In genomic region chr19:37029771-37030170, GRCm38 (mm10) we compare ENCODE assay signal across 31 mouse cellular contexts.
DNase-seq lines count a peak whose midpoint lies in the region; ATAC-seq and TF ChIP-seq lines count a peak whose summit lies in the region.
"Had no signal": no experiment of that assay in that cellular context is flagged by ENCODE, and none has a peak within 500 bp of the region (broad histone marks: within the 10 kb centered on the region; RNA-seq: fewer than 3 reads in every experiment).

No protein-coding gene starts in this region.

- peaks cover 36% of the 10 kb centered on the region for H3K4me1 ChIP-seq in heart, embryonic 13.5 days
- 0 out of 2 replicates have a peak, but pooled peaks cover 3% of the 10 kb centered on the region for H3K4me1 ChIP-seq in heart, embryonic 11.5 days (ENCODE audit: control insufficient read depth, insufficient read depth, low read length)
- no peaks in the 10 kb centered on the region for H3K4me1 ChIP-seq in liver, embryonic 11.5 days (replicated peaks; ENCODE audit: control insufficient read depth, insufficient read depth, low read length)
- H3K4me1 ChIP-seq: forebrain, embryonic 12.5 days; forebrain, embryonic 15.5 days; hindbrain, embryonic 12.5 days; hindbrain, embryonic 15.5 days had no signal

- intact Hi-C loops in left cerebral cortex, adult 2 months (cut with DNase I): no loop called here

- no peaks in the 10 kb centered on the region for H3K9me3 ChIP-seq in heart, embryonic 13.5 days
- H3K9me3 ChIP-seq in heart, embryonic 11.5 days (replicated peaks; ENCODE audit: control insufficient read depth, low read length): no peaks in the 10 kb centered on the region
- H3K9me3 ChIP-seq in liver, embryonic 11.5 days (ENCODE audit: control insufficient read depth, low read length): no peaks in the 10 kb centered on the region
- H3K9me3 ChIP-seq: embryonic facial prominence, embryonic 13.5 days; forebrain, embryonic 12.5 days; forebrain, embryonic 15.5 days; heart, embryonic 10.5 days; heart, embryonic 15.5 days; hindbrain, embryonic 12.5 days; hindbrain, embryonic 15.5 days had no signal

- WGBS in heart, embryonic 13.5 days: 71% methylated on average over 6 of the region's 6 CpGs
- WGBS in heart, embryonic 11.5 days (ENCODE audit: insufficient replicate concordance): 79% methylated on average over 6 of the region's 6 CpGs
- 88% methylated on average over 6 of the region's 6 CpGs for WGBS in liver, embryonic 11.5 days

- H3K4me3 ChIP-seq in heart, embryonic 13.5 days: no peak overlapping the region
- H3K4me3 ChIP-seq in heart, embryonic 11.5 days (ENCODE audit: low read depth, low read length): no peak overlapping the region
- no peak overlapping the region for H3K4me3 ChIP-seq in left cerebral cortex, adult 2 months
- H3K4me3 ChIP-seq in liver, embryonic 11.5 days (ENCODE audit: low read depth, low read length): no peak overlapping the region
- H3K4me3 ChIP-seq: embryonic facial prominence, embryonic 13.5 days; erythroblast, embryonic 14.5 days; forebrain, embryonic 12.5 days; forebrain, embryonic 15.5 days; heart, adult 2 months; heart, embryonic 10.5 days; heart, embryonic 15.5 days; hindbrain, embryonic 12.5 days; hindbrain, embryonic 15.5 days had no signal

- ATAC-seq in heart, embryonic 13.5 days (ENCODE audit: extremely low read depth, insufficient number of reproducible peaks, low FRiP score, low TSS enrichment): no peak
- no peak for ATAC-seq in heart, embryonic 11.5 days (replicated peaks; ENCODE audit: insufficient number of reproducible peaks, low FRiP score, low TSS enrichment)
- ATAC-seq in liver, embryonic 11.5 days (replicated peaks; ENCODE audit: low FRiP score): no peak
- ATAC-seq: activated CD4-positive, CD25-positive, alpha-beta regulatory T cell, adult 4 months; forebrain, embryonic 15.5 days; inflammation-experienced regulatory T-cells, adult 6 months; intestine, embryonic 16.5 days had no signal

- H3K9ac ChIP-seq in heart, embryonic 13.5 days: no peak overlapping the region
- H3K9ac ChIP-seq in heart, embryonic 11.5 days (ENCODE audit: low read depth, low read length): no peak overlapping the region
- H3K9ac ChIP-seq in liver, embryonic 11.5 days (ENCODE audit: low read depth, low read length): no peak overlapping the region
- H3K9ac ChIP-seq: embryonic facial prominence, embryonic 13.5 days; forebrain, embryonic 12.5 days; forebrain, embryonic 15.5 days; heart, embryonic 15.5 days; hindbrain, embryonic 12.5 days; hindbrain, embryonic 15.5 days had no signal

- DNase-seq in left cerebral cortex, adult 2 months (ENCODE audit: extremely low spot score in 1 of 2, low spot score in 2 of 2): no peak
- no peak for DNase-seq in left cerebral cortex, adult 11 months (ENCODE audit: low spot score)
- peak; percentile 61 for DNase-seq in 3T3-L1 (ENCODE audit: low read depth, low spot score)
- peak; percentile 47 for DNase-seq in brain, adult 2 months (ENCODE audit: low read depth, low spot score)
- no peak for DNase-seq in liver, embryonic 11.5 days (ENCODE audit: low spot score)
- no peak for DNase-seq in kidney, postnatal 36 days
- DNase-seq: adrenal gland, adult 8-10 months; adrenal gland, postnatal 25 days; B cell, adult 2 months; cerebellum, adult 11 months; cerebellum, adult 2 months; cerebellum, adult 9-11 months; gastrocnemius, postnatal 10 days; gastrocnemius, postnatal 36 days; heart, adult 2 months; heart, postnatal 14 days had no signal

- no peak overlapping the region for H3K4me2 ChIP-seq in heart, embryonic 13.5 days
- no peak overlapping the region for H3K4me2 ChIP-seq in heart, embryonic 11.5 days
- no peak overlapping the region for H3K4me2 ChIP-seq in liver, embryonic 11.5 days
- H3K4me2 ChIP-seq: embryonic facial prominence, embryonic 13.5 days; forebrain, embryonic 12.5 days; forebrain, embryonic 15.5 days; heart, embryonic 15.5 days; hindbrain, embryonic 12.5 days; hindbrain, embryonic 15.5 days had no signal

- peaks cover 11% of the 10 kb centered on the region for H3K36me3 ChIP-seq in heart, embryonic 13.5 days
- H3K36me3 ChIP-seq in heart, embryonic 11.5 days (ENCODE audit: control insufficient read depth, insufficient read depth, low read length): no peaks in the 10 kb centered on the region
- 0 out of 2 replicates have a peak, but pooled peaks cover 3% of the 10 kb centered on the region for H3K36me3 ChIP-seq in liver, embryonic 11.5 days (ENCODE audit: control insufficient read depth, insufficient read depth, low read length)
- H3K36me3 ChIP-seq: embryonic facial prominence, embryonic 13.5 days; forebrain, embryonic 12.5 days; forebrain, embryonic 15.5 days; G1E; heart, embryonic 10.5 days; heart, embryonic 15.5 days; hindbrain, embryonic 12.5 days had no signal

- 0 out of 2 replicates have a peak overlapping the region, but pooled peaks have one; percentile 6 for H3K27ac ChIP-seq in heart, embryonic 13.5 days (replicated peaks)
- no peak overlapping the region for H3K27ac ChIP-seq in heart, embryonic 11.5 days (ENCODE audit: low read depth, low read length)
- H3K27ac ChIP-seq in left cerebral cortex, adult 2 months: peak overlapping the region; percentile 6; the same call in 1 of the 2 replicates
- no peak overlapping the region for H3K27ac ChIP-seq in liver, embryonic 11.5 days (ENCODE audit: low read depth, low read length)
- H3K27ac ChIP-seq: embryonic facial prominence, embryonic 13.5 days; forebrain, embryonic 12.5 days; forebrain, embryonic 15.5 days; heart, adult 2 months; heart, embryonic 10.5 days; heart, embryonic 15.5 days; hindbrain, embryonic 12.5 days; hindbrain, embryonic 15.5 days had no signal

- no peak for TF ChIP-seq CTCF in left cerebral cortex, adult 2 months (IDR thresholded peaks at IDR 0.05)

- no peaks in the 10 kb centered on the region for H3K27me3 ChIP-seq in heart, embryonic 13.5 days (replicated peaks)
- no peaks in the 10 kb centered on the region for H3K27me3 ChIP-seq in heart, embryonic 11.5 days (ENCODE audit: control insufficient read depth, insufficient read depth, low read length)
- H3K27me3 ChIP-seq in liver, embryonic 11.5 days (replicated peaks; ENCODE audit: control insufficient read depth, insufficient read depth, low read length): 0 out of 2 replicates have a peak, but pooled peaks cover 2% of the 10 kb centered on the region
- H3K27me3 ChIP-seq: CH12.LX; embryonic facial prominence, embryonic 13.5 days; forebrain, embryonic 12.5 days; forebrain, embryonic 15.5 days; heart, embryonic 15.5 days; hindbrain, embryonic 12.5 days; hindbrain, embryonic 15.5 days had no signal

Comparison
In these comparisons a context has a peak if more than half of its experiments do, and no peak if none do; other contexts are left out.
1. H3K27ac ChIP-seq: peak in heart, embryonic 13.5 days (single experiment) and left cerebral cortex, adult 2 months (single experiment); none in heart, embryonic 11.5 days (single experiment) and liver, embryonic 11.5 days (single experiment).
2. DNase-seq: peak in 3T3-L1 (single experiment) and brain, adult 2 months (single experiment); none in left cerebral cortex, adult 2 months (0 of 2), left cerebral cortex, adult 11 months (single experiment), liver, embryonic 11.5 days (single experiment) and kidney, postnatal 36 days (0 of 2).